Mouse (Mus musculus) cerebellum, adult 11 months (tissue): ENCODE measurements around the gene Sult1a1.

Source experiments
- DNase-seq: peaks from one replicate; pipeline ENCODE4 v3.0.0; 2022

The Sult1a1 gene

DNA sequence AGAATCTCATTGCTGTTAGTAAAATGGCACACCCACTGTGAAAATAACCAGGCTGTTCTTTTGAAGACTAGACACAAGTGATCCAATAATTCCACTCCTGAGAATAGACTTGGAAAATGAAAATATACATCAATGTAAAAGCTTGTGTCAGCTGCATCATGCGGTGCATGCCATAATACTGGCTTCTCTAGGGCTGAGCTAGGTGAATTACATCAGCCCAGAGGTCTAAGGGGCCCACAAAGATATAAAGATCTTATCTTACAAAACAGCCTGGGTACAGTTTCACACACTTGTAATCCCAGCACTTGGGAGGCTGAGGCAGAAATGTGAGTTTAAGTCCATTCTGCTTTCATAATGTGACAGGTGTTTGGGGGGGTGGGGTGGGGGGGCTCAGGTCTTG, 18.7 kb downstream of the Sult1a1 start:
- no peak for DNase-seq

DNA sequence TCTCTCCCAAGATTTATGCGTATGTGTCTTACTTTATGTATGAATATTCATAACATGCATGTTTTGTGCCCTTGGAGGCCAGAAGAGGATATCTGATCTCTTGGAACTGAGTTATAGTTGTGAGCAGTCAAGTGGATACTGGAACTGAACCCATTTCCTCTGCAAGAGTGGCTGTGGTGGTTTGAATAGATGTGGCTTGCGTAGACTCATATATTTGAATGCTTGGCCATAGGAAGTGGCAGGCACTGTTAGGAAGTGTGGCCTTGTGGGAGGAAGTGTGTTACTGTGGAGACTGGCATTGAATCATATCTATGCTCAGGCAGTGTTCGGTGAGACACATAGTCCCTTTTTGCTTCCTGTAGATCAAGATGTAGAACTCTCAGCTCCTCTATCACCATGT, 20.5 kb downstream of the Sult1a1 start:
- DNase-seq, result no peak

DNA sequence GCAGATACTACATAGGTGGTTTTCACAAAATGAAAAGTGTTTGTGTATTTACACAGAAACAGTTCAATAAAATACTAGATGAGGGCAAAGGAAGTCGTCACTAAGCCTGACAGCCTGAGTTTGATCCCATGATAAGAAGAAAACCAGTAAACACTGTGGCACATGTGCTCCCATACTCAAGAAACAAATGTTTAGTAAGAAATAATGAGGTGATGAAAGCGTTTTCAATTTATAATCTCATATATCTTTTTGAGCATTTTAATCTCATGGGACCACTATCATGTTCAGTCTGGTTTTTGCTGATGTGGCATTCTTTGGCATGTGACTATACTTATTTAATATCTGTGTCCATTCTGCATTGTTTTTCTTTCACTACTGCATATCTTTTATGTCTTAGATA, 22.2 kb downstream of the Sult1a1 start:
- DNase-seq, result no peak

DNA sequence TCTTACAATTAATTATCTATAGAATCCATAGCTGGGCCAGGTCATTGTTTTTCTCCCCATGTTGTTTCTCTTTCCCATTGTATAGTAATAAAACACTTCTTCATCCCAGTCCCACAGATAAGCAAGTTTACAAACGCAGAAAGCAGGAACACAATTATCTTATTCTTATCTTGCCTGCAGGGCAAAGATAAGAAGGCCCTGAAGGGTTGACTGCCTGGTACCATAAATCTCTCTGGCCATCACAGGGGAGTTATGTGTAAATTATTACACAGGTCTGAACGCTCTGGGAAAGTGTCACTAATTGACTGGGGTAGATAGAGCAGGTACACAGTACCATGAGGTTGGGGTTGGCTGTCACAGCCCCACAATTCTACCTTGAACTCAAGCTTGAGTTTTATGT, 25.4 kb downstream of the Sult1a1 start:
- DNase-seq, result no peak

DNA sequence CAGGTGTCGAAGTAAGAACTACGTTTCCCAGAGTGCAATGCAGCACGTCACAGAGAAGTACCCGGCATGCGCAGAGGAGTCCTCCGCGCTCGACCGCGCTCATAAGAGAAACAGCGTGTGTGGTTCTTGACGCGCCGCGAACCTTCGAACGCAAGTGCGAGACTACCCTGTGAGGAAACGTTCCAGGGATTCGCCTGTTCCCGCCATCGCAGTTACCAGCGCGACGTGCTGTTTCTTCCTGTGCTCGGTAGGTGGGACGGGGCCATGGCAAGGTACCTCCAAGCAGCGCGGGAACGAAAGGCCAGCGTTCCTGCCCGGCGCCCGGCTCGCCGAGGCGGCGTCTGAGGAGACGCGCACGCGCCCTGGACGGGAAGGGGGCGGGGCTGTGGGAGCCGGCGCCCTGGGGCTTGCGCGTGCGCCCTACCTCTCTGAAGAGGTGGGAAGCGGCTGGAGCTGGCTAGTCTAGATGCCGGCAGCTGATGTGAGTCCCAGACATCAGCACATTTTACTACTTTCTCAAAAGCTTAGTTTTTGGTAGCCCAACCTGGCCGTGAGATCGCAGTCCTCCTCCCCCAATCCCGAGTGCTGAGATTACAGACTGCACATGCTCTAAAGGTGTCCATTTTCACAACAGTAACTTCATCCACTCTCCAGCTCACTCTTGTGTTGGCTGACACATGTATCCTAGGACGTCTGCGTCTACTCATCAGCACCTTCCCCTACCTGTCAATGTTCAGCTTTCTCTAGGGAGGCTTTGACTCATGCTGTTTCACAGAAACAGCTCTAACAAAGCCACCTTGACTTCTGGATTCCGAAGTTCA, 26.8 kb downstream of the Sult1a1 start, which contains the start of gene Sgf29:
TSS of gene Sgf29 (plus strand) at position 79 of the 821 bp plus-strand sequence.
- DNase-seq, result peak; percentile 93

DNA sequence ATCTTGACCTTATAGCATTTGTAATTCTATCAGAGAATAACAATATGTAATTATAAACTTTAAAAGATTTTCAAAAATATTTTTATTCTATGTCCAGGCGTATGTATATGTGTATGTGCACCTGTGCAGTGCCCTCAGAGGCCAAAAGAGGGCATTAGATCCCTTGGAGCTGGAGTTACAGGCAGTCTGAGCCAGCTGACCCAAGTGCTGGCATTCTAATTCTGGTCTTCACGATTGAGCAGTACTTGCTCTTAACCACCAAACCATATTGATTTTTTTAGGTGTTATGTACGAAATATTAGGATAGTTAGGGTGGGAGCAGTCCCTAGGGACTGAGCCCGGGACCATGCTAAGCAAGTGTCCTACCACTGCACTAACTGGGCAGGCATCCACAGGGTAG, 27.7 kb downstream of the Sult1a1 start:
- DNase-seq, result peak; percentile 14

DNA sequence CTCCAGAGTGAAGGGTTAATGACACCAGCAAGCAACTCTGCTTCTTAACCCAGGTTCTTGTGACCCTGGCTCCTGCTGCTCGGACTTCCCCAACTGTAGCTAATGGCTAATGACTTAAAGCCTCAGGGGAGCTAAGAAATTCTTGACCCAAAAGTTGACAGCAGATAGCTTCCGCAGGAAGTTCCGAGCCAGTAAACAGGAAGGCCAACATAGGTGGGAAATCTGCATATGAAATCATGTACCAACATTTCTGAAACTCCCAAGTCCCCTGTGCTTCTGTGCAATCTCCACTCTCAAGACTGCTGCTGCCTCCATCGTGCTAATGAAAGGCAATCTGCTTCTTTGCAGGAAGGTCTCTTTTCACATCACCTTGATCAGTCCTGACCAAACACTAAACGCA, 30.5 kb downstream of the Sult1a1 start:
- no peak for DNase-seq

DNA sequence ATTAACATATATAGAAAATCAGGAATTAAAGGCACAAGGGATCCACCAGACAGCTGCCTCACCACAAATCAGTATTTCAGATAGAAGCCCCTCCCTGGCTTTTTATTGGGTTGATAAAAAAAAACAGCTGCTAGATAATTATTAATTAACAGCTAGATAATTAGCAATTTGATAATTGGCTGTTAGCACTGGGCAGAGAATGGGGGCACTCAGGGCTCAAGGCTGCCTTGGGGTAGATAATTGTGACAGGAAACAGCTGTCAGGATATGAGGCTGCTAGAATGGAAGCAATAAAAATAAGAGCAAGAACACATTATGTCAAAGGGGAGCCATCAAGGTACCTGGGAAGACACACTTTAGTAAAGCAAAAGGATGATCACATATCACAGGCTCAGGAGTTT, 31.3 kb downstream of the Sult1a1 start:
- no peak for DNase-seq

DNA sequence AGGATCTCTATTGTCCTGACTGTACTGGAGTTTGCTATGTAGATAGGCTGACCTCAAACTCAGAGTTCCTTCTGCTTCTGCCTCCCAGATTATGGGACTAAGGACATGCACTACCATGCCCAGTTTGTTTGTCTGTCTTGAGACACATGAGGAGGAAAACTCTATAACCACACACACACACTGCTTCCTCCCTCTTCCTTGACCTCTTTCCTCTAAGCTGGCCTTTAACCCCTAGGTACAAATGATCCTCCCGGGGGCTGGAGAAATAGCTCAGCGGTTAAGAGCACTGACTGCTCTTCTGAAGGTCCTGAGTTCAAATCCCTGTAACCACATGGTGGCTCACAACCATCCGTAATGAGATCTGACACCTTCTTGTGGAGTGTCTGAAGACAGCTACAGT, 31.9 kb downstream of the Sult1a1 start:
- DNase-seq, result no peak

DNA sequence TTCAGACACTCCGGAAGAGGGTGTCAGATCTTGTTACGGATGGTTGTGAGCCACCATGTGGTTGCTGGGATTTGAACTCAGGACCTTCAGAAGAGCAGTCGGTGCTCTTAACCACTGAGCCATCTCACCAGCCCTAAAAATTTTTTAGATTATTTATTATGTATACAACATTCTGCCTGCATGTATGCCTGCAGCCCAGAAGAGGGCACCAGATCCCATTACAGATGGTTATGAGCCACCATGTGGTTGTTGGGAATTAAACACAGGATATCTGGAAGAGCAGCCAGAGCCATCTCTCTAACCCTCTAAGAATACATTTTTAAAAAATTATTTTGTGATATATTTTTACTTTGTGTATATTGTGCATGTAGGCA, 33.0 kb downstream of the Sult1a1 start:
- DNase-seq, result peak; percentile 34

DNA sequence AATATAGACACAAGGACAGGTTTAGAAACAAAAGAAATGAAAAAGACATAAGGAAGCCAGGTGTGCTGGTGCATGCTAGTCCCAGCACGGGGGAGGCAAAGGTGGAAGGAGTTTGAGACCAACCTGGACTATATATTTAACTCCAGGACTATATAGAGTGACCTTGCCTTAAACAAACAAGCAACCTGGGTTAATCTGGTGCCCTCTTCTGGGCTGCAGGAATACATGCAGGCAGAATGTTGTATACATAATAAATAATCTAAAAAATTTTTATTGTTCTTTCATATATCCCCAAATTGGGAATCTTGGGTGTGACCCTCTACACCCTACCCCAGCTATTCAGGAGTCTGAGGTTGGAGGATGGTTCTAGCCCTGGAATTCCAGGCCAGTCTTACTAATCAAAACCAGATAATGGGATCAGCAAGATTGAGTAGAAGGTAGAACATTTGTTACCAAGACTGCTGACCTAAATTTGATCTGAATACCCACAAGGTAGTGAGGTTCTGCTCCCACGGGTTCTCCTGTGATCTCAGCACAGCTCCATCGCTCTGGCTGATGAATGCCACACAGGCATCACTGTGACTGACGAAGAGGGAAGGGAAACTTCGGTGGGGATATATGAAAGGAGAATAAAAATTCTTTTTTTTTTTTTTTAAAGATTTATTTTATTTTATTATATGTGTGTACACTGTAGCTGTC, 33.5 kb downstream of the Sult1a1 start:
- DNase-seq, result no peak

DNA sequence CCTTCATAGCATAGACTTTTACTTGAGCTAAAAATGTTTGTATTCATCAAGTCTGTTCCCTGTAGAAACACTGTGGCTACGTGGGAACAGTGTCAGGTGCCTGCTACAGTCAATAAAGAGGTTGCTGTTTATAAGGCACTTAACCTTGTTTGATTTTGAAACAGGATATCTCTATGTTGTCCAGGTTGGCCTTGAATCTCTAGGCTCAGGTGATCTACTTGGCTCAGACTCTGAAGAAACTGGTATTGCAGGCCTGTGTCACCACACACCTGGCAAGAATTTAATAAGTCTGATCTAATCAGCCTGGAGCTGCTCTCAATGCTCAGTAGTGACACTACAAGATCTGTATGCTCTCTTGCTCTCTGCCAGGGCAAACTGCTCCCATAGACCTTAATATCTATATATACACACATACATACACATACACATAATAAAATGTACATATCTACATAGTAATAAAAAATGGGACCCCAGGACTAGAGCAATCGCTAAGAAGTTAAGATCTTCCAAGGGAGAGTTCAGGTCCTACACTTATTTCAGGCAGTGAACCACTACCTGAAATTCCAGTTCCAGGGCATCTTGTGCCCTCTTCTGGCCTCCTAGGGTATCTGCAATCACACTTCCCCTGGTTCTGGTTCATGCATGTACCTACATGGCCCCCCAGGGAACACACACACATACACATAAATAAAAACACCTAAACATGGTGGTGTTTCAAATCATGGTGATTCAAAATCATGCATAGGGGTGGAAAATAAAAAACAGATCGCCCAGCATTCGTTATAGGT, 39.3 kb downstream of the Sult1a1 start:
- DNase-seq, result no peak

DNA sequence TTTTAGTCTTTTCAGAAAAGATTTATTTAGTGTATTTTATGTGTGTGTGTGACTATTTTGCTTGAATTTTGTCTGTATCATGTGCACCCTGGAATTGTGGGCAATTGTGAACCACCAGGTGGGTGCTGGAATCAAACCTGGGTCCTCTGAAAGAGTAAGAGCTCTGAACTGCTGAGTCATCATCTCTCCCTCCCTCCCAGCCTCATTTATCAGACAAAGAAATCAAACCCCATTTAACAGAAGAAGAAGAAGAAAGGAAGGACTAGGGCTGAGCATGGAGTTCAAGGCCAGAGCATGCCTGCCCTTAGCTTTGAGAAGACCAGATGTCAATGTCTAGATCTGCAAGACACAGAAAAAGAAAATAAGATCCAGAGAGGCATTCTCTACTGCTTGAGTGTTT, 40.9 kb downstream of the Sult1a1 start:
- DNase-seq, result no peak

DNA sequence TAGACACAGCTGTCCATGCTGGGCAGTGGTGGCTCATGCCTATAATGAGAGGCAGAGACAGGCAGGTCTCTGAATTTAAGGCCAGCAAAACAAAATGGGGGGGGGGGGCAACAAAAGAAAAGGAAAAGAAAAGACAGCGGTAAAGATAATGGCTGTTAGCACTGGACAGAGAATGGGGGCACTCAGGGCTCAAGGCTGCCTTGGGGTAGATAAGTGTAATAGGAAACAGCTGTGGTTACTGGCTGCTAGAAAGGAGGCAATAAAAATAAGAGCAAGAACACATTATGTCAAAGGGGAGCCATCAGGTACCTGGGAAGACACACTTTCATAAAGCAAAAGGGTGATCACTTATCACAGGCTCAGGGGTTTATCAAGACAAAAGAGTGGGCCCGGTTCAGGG, 43.8 kb downstream of the Sult1a1 start:
- no peak for DNase-seq

DNA sequence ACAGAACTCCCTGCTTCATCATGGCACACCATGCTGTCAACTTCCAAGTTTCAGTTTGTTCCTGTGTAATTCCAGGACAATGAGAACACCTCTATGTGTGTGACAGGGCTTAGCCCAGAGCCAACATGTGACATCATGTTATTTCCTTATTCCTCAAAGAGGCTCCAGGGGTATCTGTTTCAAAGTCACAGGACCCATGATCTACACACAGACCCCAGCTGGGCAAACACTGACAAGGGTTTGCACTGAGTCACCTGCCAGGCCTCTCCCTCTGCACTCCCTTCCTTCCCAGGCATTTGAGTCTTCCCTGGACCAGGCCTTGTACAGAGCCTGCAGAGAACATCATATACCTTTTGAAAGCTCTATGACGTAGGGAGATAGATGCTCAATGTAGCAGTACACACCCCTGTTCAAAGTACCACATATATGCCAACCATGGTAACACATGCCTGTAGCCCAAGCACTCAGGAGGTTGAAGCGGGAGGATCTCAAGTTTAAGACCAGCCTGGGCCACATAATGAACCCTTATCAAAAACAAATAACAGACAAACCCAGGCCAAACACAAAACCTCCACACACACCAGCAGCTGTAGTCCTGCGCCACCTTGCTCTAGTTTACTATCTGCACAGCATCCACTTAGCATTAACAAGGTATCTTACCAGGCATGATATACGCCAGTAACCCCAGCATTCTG, 45.3 kb downstream of the Sult1a1 start, which contains the start of gene Nupr1:
TSS of gene Nupr1 (minus strand) at position 38 of the 695 bp plus-strand sequence.
- DNase-seq, result no peak

DNA sequence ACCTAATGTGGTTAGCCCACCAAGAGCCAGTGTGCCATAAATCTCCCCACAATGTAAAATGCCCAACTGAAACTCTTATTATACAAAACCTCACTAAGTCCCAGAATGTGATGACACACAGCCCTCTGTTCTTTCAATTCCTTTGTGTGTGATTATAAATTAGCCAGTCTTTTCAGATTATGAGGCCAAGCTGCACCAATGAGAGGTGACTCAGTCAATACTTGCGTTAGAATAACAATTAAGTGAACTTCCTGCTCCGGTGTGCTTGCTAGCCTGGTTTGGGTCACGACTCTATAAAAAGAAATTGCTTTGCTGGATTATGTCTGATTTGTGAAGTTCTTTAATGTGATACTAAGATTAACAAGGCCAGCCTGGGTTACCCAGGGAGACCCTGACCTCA, 46.3 kb downstream of the Sult1a1 start:
- no peak for DNase-seq

DNA sequence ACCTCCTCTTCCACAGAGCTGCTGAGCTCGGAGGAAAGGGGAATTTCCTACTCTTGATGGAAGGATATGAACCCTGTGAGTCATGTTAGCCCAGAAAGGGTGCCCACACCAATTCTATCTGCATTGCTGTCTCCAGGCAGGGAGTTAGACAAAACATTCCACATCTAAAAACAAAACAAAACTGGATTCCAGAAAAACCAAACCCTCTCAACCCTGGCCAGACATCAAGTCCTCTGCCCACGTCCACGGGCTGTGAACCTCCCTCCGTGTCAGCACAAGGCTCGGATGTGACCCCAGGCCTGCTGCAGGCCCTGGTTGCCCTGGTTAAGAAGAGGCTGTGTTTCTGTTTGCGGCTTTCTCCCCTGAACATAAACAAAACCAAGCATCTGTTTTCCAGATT, 48.1 kb downstream of the Sult1a1 start:
- DNase-seq, result no peak

DNA sequence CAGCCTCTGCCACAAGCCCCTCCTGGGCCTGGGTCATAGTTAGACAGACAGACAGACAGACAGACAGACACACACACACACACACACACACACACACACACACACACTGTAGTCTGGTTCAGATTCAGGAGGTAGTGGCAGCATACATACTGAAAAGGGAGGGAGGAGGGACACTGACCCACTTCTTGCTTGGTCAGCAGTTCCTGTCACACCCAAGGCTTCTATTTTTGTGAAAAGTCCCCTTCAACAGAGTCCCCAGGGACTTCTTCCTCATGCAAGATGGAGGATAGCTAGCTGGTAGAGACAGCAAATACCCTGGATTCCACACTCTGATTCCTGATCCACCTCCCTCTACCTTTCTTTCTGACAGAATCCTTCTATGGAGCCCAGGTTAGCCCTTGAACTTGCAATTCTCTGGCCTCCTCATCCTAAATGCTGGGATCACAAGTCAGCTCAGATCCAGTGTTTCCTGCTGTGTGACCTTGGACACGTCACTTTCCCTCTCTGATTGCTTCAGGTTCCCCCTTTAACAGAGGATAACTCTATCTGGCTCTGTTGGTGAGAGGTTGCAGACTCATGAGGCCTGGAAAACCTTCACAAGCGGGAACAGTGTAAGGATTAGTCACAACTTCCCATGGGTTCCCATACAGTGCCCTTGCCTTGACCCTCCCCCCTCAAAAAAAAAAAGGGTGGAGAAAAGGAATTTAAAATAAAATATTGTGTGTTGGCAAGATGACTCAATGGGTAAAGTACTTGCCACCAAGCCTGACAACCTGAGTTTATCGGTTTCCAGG, 50.2 kb downstream of the Sult1a1 start:
- DNase-seq, result no peak

DNA sequence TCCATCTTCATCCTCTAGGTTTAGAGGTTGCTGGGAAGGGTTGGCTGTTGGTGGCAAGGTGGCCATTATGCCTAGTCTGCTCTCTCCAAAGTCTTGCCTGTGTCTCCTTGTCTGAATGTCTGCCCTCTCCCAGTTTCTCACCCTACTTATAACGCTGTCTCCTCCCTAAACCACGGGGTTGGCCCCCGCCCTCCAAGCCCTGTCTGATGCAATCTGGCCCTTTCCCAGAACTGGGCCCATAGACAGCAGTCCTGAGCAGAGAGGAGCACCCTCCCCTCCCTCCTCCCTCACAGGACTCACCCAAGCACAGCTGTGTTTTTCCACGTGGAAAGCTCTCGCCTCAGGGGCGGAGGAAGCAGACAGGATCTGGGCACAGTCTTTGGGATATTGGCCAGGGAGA, 50.9 kb downstream of the Sult1a1 start:
- DNase-seq, result no peak

DNA sequence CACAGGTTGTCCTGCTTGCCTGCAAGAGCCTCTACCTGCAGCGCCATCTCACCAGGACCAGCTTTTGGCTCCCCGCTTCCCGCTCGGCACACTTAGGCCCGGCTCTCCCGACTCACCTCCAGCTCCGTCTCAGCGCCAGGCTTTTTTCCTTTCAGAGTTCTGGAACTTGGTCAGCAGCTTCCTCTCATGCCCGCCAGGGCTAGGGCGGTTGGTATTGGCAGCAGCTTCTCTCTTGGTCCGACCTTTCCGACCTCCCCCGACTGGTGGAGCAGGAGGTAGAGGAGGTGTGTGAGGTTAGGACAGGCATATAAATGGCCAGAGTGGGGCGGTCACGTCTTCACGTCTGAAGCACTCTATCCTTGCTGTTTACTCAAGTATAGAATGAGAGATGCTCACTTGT, 51.5 kb downstream of the Sult1a1 start:
- DNase-seq, result no peak

DNA sequence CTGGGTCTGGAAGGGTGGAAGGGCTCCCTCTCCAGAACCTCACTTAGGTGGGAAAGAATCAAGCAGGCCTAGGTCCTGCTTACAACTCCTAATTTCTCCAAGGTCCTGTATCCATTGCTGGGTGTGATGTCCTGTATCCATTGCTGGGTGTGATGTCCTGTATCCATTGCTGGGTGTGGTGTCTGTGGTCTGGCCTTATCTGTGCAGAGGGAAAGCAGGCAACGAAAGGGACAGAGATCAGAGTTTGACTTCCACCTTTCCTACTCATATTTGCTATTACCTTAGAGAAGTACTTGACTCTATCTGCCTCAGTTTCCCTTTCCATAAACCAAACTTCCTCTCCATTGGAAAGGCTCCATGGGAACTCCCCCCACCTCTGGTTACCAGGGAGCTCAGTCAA, 52.9 kb downstream of the Sult1a1 start:
- DNase-seq, result no peak
